Mouse (Mus musculus) midbrain, embryonic 14.5 days (tissue): ENCODE measurements around the gene Vps26a. TPM values are rescaled to one million over a fixed set of nuclear protein-coding genes. Genes with fewer than 3 reads are reported as not detected.
"Not testable (repeated sequence)": the region's sequence is repeated elsewhere in the genome, so short reads cannot be mapped to it uniquely, and the experiment has no call there.

Source experiments
- ATAC-seq: fragments of 200-750 bp; cut with Nextera tagmentation; 2 replicates; pipeline ENCODE4 v1.8.0; 2017; ENCODE audit warnings: moderate number of reproducible peaks, moderate library complexity; ENCODE audit not compliant: low FRiP score, low TSS enrichment
- DNase-seq: peaks from one replicate; pipeline ENCODE4 v3.0.0-alpha.2; 2015
- H3K27ac ChIP-seq: fragments of 300-500 bp; sonication (generic); replicated peaks from 2 replicates; pipeline ENCODE4 v1.5.1; 2014; ENCODE audit warnings: mild to moderate bottlenecking, low read depth, low read length, moderate library complexity
- H3K27me3 ChIP-seq: fragments of 300-500 bp; sonication (generic); 2 replicates; pipeline ENCODE4 v1.6.1; 2014; ENCODE audit warnings: low read length, control low read depth, mixed read lengths; ENCODE audit not compliant: control insufficient read depth, insufficient read depth
- H3K36me3 ChIP-seq: fragments of 300-500 bp; sonication (generic); 2 replicates; pipeline ENCODE4 v1.6.1; 2014; ENCODE audit warnings: low read length, control low read depth; ENCODE audit not compliant: control insufficient read depth, insufficient read depth
- H3K4me1 ChIP-seq: fragments of 300-500 bp; sonication (generic); 2 replicates; pipeline ENCODE4 v1.6.1; 2014; ENCODE audit warnings: mild to moderate bottlenecking, antibody characterized with exemption, low read length, control low read depth; ENCODE audit not compliant: control insufficient read depth, insufficient read depth
- H3K4me2 ChIP-seq: fragments of 300-500 bp; sonication (generic); 2 replicates; pipeline ENCODE4 v1.6.1; 2014; ENCODE audit warnings: mild to moderate bottlenecking, low read length, moderate library complexity
- H3K4me3 ChIP-seq: fragments of 300-500 bp; sonication (generic); replicated peaks from 2 replicates; pipeline ENCODE4 v1.5.1; 2014; ENCODE audit warnings: low read depth, low read length
- H3K9ac ChIP-seq: fragments of 300-500 bp; sonication (generic); replicated peaks from 2 replicates; pipeline ENCODE4 v1.6.1; 2014; ENCODE audit warnings: mild to moderate bottlenecking, low read length, moderate library complexity
- H3K9me3 ChIP-seq: fragments of 300-500 bp; sonication (generic); 2 replicates; pipeline ENCODE4 v1.6.1; 2016; ENCODE audit warnings: low read length, control low read depth, mixed read lengths; ENCODE audit not compliant: control insufficient read depth
- WGBS: fragments of 180-500 bp; shearing (Covaris S2); extraction: QIAGEN DNeasy Blood & Tissue Kit; methylation state at CpG from one replicate; pipeline ENCODE4 v1.1.7; 2014; 5-methylcytosine and 5-hydroxymethylcytosine counted together
- polyA plus RNA-seq: library from polyadenylated mRNA; unstranded; fragments of >200 nt; fragmentation: Nextera tagmentation; extraction: Ambion mirVana; gene quantifications from 2 replicates; pipeline ENCODE4 v1.2.1, GENCODE M21; 2014

Gene Vps26a
- polyA plus RNA-seq, 1 experiment from 2014 or later, result 65.0 TPM

DNA sequence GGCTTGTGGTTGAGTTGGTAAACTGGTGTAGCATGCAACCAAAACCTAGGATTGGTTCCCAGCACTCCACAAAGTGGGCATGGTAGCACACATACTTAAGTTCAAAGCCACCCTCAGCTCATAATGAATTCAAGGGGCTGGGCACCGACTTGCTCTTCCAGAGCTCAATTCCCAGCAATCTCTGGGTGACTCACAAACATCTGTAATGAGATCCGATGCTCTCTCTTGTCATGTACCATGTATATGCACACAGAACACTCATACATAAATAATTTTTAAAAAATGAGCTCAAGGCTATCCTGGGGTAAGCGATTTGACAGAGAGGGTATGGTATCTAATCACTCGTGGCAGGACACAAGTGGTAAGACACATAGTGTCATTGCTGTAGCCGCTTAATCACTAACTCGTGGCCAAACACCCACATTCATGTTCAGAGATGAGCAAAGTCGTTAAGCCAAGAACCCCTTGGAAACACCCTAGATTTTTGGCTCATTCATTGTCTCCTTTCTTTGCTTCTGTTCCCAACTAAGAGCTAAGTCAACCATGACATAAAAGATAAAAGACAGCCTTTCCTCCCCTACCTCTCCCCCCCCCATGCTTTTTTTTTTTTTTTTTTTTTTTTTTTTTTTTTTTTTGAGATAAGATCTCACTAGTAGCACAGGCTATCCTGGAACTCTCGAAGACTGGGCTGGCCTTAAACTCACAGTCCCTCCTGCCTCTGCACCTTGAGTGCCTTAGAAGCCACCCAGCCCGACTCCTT is 18.8 kb upstream of the Vps26a start:
- Histone ChIP-seq H3K9ac (no peak overlapping the region), H3K9me3 (no peaks in the 10 kb centered on the region), H3K4me1 (no peaks in the 10 kb centered on the region), H3K27me3 (0 out of 2 replicates have a peak, but pooled peaks cover 2% of the 10 kb centered on the region), H3K27ac (no peak overlapping the region), H3K4me2 (no peak overlapping the region), H3K36me3 (no peaks in the 10 kb centered on the region), H3K4me3 (no peak overlapping the region)
- no peak for ATAC-seq
- WGBS, result 75% methylated on average over 9 of the region's 9 CpGs
- DNase-seq, result no peak

- Histone ChIP-seq H3K4me1 (no peaks in the 10 kb centered on the region), H3K9me3 (no peaks in the 10 kb centered on the region), H3K4me2 (no peak overlapping the region), H3K27ac (no peak overlapping the region), H3K27me3 (0 out of 2 replicates have a peak, but pooled peaks cover 2% of the 10 kb centered on the region), H3K9ac (no peak overlapping the region), H3K36me3 (no peaks in the 10 kb centered on the region), H3K4me3 (no peak overlapping the region)
- WGBS, result 70% methylated on average over 12 of the region's 12 CpGs
- DNase-seq, result no peak
- no peak for ATAC-seq
Measured at GRCm38 (mm10) chr10:62503836-62504628, 17.4 kb upstream of the Vps26a start.

- Histone ChIP-seq H3K4me1 (no peaks in the 10 kb centered on the region), H3K27me3 (0 out of 2 replicates have a peak, but pooled peaks cover 2% of the 10 kb centered on the region), H3K9ac (no peak overlapping the region), H3K4me3 (no peak overlapping the region), H3K36me3 (no peaks in the 10 kb centered on the region), H3K27ac (no peak overlapping the region), H3K9me3 (no peaks in the 10 kb centered on the region), H3K4me2 (no peak overlapping the region)
- DNase-seq, result no peak
- ATAC-seq, result no peak
- 84% methylated on average over 4 of the region's 4 CpGs for WGBS
Measured at GRCm38 (mm10) chr10:62503353-62503752, 16.7 kb upstream of the Vps26a start.

DNA sequence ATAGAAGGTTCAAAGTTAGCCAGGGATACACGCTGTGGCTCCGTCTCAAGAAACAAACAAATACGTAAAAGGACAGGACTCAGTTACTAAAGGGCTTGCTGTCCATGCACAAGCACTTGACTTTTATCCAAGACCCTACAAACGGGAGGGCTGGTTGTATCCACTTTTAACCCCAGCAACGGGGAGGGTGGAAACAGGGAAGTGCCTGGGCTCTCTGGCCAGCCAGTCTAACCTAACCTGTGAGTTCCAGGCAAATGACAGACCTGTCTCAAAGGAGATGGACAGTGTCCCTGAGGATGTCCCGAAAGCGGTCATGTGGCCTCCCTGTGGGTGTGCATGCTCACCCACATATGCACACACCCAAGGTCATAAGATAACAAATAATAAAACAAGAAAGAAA is 15.3 kb upstream of the Vps26a start:
- H3K4me1 ChIP-seq, result no peaks in the 10 kb centered on the region
- H3K4me2 ChIP-seq, result no peak overlapping the region
- H3K27ac ChIP-seq, result no peak overlapping the region
- H3K9ac ChIP-seq, result no peak overlapping the region
- no peak for DNase-seq
- no peaks in the 10 kb centered on the region for H3K9me3 ChIP-seq
- 84% methylated on average over 7 of the region's 7 CpGs for WGBS
- 0 out of 2 replicates have a peak, but pooled peaks cover under 1% of the 10 kb centered on the region for H3K27me3 ChIP-seq
- ATAC-seq, result no peak
- no peaks in the 10 kb centered on the region for H3K36me3 ChIP-seq
- H3K4me3 ChIP-seq, result no peak overlapping the region

- WGBS, result 91% methylated on average over 9 of the region's 9 CpGs
- H3K36me3 ChIP-seq, result no peaks in the 10 kb centered on the region
- no peak overlapping the region for H3K4me2 ChIP-seq
- no peak for DNase-seq
- H3K27ac ChIP-seq, result no peak overlapping the region
- H3K9me3 ChIP-seq, result no peaks in the 10 kb centered on the region
- H3K4me3 ChIP-seq, result no peak overlapping the region
- H3K4me1 ChIP-seq, result no peaks in the 10 kb centered on the region
- no peak for ATAC-seq
- no peaks in the 10 kb centered on the region for H3K27me3 ChIP-seq
- H3K9ac ChIP-seq, result no peak overlapping the region
Measured at GRCm38 (mm10) chr10:62500916-62501615, 14.5 kb upstream of the Vps26a start.

DNA sequence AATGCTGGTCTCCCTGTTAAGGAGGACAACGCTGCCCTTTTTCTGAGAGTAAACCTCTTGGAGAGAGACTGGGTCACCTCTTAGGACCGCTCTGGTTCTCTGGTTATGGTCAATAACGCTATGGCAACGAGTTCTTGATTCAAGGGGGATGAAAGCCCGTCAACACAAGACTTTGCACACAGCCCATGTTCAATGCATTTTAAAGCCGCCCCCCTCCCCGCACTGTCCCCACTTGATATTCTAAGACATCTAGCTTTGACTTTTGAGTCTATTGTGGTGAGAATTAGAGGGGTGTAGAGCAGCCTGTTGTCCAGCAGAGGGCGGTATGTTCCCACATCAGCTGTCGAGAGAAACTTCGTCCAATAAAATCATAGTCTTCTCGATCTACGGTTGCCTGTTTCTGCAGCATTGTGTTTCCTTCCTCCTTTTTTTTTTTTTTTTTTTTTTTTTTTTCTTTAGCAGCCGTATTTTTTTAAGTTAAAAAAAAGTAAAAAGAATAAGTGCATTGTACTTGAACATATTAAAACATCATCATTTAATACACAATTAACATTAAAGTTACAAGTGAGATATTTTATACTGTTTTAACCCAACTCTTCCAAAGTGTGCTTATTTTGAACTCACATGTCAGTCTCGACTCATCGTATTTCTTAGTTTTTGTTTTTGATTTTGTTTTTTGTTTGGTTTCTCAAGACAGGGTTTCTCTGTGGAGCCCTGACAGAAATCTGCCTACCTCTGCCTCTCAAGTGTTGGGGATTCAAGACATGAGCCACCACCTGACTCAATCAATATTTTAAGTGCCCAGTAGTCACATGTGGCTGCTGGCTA is 13.7 kb upstream of the Vps26a start:
- H3K27me3 ChIP-seq, result no peaks in the 10 kb centered on the region
- no peaks in the 10 kb centered on the region for H3K36me3 ChIP-seq
- no peak overlapping the region for H3K9ac ChIP-seq
- peak; percentile 53; the same call in 1 of the 2 replicates for ATAC-seq
- peak; percentile 86 for DNase-seq
- H3K4me2 ChIP-seq, result peak overlapping the region; percentile 35
- H3K4me3 ChIP-seq, result no peak overlapping the region
- no peaks in the 10 kb centered on the region for H3K9me3 ChIP-seq
- no peaks in the 10 kb centered on the region for H3K4me1 ChIP-seq
- 22% methylated on average over 15 of the region's 15 CpGs for WGBS
- no peak overlapping the region for H3K27ac ChIP-seq

- H3K9me3 ChIP-seq, H3K9ac ChIP-seq, H3K4me1 ChIP-seq, H3K36me3 ChIP-seq, DNase-seq, H3K27me3 ChIP-seq, H3K27ac ChIP-seq, H3K4me3 ChIP-seq, ATAC-seq, H3K4me2 ChIP-seq: not testable (repeated sequence)
- 85% methylated on average over 3 of the region's 3 CpGs for WGBS
Measured at GRCm38 (mm10) chr10:62491681-62492080, 5.1 kb upstream of the Vps26a start.

GRCm38 (mm10) chr10:62488266-62488665 is 1.7 kb upstream of the Vps26a start:
- H3K27me3 ChIP-seq, result no peaks in the 10 kb centered on the region
- WGBS, result 21% methylated on average over 1 of the region's 1 CpGs

More at GRCm38 (mm10) chr10:62488266-62488665, 1.7 kb upstream of the Vps26a start:
- Histone ChIP-seq H3K9me3 (no peaks in the 10 kb centered on the region), H3K27ac (no peak overlapping the region), H3K4me1 (peaks cover 3% of the 10 kb centered on the region; the same call in 1 of the 2 replicates), H3K4me3 (no peak overlapping the region), H3K4me2 (no peak overlapping the region), H3K9ac (no peak overlapping the region), H3K36me3 (no peaks in the 10 kb centered on the region)
- ATAC-seq, result no peak
- peak; percentile 79 for DNase-seq
